Mouse (Mus musculus) lung, postnatal 4 days (tissue): ENCODE results near the gene Btg1.

ENCODE experiments used
- DNase-seq, 2 experiments: peaks; one replicate each; pipeline ENCODE4 v3.0.0; 2021

Btg1 gene

DNA sequence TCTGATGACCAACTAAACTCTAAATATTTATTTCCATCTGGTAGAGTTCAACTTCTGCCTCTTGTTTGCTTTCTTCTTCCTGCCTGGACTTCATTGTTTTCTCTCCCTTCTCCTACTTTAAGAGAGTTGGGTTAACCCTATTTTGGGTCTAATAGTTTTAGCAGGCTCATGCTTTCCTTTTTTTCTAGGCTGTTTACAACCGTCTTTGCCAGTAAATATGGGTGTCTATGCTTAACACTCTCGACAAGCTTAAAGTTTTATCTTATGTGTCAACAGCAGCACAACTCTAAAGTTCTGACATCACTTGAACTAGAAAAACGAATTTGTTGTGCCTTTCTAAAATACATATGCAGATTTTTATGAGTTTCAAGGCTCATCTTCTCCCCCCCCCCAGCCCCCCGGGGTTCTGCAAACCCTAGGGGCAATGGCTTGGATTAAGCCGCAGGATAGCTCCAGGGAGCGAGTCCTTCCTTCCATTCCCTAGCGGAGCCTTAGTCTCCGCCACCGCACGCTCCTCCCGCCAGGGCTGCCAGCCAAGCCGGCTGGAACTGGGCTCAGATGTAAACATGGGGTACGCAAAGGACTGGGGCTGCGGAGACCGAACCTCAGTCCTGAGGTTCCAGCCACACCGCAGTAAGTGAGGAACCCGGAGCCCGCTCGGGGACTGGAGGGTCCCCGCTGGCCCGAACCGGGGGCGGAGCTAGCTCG, 651 bp upstream of the Btg1 start:
- no peak for DNase-seq

DNA sequence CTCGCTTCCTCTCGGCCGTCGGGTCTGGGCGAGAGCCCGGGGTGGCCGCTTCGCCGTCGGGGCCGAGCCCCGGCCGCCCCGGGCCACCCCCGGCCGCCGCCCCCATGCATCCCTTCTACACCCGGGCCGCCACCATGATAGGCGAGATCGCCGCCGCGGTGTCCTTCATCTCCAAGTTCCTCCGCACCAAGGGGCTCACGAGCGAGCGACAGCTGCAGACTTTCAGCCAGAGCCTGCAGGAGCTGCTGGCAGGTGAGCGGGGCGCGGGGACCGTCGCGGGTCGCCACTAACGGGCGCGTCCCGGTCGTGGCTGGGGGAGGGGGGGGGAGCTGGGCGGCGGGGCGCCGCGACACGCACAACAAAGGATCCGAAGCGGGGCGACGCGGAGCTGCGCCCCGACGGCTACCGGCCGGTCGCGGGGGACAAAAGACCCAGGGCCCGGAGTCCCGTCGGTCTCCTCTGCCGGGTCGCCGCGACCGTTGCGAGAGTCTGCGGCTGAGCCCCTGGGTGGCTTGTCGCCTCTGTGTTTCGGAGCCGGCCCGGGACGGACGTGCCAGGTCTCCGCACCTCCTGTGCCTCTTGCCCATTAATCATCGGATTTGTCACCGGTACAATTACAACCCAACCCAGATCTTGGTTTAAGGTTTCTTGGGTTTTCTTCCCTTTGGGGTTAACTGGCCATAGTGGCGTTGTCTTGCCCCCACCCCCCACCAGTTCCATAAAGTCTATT, 580 bp downstream of the Btg1 start:
- DNase-seq = peak; percentile 57 to 61

DNA sequence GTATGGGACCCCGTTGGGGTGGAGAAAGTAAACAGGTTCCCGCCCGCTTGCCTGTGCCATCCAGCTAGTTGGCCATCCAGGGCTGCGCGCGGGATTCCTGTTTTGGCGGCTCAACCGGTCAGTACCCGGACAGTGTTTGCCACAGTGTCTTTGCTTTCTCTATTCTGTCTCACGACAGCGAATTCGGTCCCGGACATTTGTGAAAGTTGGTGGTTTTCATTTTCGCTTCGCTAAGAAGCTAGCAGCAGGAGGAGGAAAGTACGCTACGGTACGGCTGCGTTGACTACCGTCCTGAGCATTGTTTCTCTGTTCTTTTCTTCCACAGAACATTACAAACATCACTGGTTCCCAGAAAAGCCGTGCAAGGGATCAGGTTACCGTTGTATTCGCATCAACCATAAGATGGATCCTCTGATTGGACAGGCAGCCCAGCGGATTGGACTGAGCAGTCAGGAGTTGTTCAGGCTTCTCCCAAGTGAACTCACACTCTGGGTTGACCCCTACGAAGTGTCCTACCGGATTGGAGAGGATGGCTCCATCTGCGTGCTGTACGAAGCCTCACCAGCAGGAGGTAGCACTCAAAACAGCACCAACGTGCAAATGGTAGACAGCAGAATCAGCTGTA, 1.3 kb downstream of the Btg1 start:
- peak; percentile 88 for DNase-seq

DNA sequence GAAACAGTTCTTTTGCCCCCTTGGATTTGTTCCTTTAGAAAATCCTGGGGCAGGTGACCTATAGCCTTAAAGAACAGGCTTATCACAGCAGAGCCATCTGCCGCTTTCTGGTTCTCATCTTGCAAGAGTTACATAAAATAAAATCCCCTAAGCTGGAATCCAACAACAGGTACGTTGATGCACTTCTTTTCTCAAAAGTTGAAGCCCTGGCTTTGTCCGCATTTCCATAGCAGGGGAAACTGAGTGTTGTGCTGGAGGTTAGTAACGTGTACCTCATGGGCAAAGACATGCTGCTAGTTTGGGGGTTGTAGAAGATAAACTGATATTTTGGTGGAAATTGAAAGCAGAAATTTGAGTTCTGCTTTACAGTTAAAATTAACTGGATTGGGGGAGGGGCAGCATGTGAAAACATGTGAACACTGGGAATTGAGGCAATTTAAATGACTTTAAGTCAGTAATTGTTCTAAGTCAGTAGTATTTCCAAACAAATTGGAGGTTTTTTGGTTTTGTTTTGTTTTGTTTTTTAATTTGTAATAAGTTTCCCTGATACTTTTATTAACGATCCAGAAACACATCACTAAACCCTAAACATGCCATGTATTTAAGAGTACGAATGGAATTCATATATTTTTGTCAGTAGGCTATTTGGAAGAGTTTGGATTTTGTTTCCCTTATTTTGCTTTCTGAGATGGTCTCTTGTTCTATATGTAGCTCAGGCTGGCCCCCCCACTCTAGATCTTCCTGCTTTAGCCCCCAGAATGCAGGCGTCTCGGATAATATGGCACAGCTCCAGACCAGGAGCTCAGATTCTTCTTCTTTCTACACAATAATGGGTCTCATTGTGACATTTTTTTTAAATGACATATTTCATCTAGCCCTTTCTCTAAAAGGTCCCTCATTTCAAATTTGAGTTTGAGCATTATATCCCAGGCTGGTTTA, 3.4 kb downstream of the Btg1 start:
- no peak for DNase-seq

DNA sequence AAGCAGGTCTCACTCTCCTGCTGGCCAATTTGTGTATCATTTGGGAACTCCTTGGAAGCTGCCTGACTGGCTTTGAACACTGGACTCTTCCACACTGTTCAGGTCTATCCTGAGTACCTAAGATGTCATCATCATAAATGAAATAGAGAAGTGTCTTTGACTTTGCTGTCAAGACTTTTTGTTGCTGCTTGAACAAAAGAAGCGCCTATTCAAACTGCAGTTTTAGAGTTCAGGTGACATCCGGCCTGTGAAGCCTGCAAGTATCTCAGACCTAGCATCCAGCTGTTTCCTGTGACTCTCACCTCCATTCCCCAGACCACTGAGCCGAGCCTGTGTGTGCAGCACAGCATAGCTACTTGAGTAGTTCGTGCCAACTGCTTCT, 4.1 kb downstream of the Btg1 start:
- DNase-seq = peak; percentile 48 to 61

DNA sequence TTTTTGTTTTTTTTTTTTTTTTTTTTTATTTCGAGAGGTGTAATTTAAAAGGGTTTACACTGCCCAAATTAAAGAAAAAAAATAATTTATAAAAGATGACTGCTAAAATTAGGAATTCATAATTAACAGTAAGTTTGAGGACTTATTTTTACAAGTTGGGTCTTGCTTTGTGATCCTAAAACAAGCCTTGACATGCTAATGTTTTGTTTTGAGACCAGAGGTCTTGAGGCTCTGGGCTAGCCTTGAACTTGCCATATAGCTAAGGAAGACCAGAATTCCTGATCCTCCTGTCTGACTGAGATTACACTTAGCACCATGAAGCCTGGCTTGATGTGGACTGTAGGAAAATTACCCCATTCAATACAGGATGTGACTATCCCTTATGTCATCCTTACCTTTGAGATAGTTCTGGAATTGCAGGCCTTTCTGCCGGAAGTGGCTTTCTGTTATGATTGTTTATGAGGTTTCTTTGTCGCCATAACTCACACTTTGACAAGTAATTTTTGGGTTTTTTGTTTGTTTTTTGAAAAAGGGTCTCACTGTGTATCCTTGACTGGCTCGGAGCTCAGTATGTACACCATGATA, 4.6 kb downstream of the Btg1 start:
- no peak for DNase-seq

DNA sequence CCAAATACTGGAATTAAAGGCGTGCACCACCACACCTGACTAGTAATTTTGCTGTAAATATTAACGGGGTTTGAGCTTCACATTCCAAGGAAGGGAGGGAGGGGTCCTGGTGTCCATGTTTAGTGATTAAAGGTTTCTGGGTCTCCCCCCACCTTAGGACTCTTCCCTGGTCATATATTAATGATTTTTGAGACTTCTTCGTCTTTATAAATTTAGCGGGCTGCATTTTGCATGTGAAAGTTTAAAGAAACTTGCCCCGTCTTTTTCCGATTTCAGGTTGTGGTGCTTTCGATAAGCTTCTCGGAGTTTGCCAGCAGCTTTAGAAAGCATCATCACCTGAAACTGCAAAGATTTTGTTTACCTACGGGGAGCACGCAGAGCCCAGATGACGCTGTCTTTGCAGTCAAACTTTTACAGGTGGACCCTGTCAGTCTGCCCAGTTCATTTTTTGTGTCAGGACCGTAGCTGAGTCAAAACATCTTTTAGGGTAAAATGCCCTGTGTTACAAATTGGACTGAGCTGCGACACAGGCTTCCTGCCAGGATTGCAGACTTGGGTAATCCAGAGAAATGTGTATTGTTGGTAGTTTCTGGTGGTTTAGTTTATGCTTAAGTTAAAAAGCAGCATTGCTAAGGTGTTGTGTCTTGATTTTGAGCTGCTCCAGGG, 5.3 kb downstream of the Btg1 start:
- DNase-seq = peak; percentile 34 to 43

DNA sequence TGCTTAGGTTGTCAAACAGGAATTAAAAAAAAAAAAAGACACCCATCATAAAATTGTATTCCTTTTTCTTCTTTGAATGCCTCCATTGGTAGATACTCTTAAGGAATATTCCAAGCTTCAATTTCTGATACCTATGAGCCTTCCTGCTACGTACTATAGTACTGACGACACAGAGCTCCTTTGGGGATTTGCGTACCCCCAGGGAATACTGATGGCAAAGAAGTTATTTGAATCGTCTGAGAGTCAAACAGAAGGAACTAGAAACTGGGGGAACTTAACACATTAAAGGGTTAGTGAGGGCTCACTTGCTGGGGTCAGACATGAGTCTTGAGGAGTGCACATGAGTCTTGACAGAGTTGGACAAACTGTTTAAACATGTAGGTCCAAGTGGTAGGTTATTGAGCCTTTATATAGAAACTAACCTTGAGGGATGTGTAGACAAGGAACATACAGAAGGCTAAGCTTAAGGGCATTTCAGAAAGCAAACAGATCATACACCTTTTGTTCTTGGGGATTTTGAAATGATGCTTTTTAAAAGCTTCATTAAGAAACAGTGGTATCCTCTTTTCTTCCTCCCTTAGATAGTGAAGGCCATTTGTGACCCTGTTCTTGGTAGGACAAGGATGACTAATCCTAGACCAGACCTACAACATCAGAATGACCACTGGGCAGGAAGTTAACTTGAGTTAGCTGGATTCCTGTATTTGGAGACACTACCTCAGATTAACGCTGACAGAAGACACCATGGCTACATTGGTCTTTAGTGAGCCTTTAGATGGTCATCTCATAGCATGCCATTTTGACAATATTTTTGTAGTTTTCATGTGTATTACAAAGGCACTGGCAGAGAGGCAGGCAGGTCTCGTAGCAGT, 6.2 kb downstream of the Btg1 start:
- no peak for DNase-seq

DNA sequence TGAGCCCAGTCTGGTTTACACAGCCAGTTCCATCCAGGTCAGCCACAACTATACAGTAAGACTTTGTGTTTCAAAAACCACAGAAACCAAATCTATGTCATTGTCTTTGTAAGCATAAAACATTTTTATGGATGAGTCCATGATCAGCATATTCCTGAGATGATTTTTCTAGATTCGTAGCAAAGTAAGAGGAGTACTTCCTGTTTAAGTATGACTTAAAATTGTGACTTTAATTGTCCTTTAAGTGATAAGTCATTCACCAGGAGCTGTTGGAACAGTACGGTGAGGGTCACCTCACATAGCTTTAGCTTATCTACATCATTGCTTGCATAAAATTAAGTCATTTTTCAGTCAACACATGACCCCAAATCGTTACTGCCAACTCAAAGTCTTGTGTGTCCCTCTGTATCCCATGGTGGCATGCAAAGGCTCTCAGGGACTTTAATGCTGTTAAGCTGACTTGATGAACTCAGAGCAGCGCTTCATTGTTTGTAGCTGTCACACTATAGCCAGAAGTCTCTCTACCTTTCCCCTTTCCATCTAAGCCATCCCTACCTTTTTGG, 6.9 kb downstream of the Btg1 start:
- DNase-seq = no peak

DNA sequence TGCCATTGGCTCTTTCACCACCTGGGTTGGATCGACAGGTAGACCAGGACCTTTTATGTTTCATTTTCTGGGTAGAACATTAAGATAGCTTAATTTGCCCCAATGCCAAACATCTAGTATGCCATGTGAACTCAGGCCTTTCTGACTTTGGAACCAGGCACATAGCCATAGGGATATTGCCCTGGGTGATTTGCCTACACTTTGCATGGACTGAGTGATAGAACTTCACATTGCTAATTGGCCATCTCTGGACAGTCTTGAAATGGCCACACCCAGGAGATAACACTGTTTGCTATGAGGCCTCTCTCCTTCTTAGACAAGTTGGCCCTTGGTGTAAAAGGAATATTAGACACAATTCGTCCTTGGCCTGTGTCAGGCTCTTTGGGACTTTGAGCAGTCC, 7.6 kb downstream of the Btg1 start:
- DNase-seq = no peak

DNA sequence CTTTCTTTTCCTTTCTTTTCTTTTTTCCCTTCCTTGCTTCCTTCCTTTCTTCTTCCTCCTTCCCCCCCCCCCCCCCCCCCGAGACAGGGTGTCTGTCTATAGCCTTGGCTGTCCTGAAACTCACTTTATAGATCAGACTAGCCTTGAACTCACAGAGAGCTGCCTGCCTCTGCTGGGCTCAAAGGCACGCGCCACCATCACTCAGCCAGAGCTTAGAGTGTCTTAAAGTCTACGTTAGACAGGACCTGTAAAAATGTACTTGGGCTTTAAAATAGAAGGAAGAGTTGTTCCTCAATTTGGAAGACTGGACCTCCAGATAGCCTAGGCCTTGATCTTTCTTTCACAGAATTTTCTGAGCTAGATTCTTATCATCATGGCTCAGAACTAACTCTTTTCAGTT, 8.3 kb downstream of the Btg1 start:
- DNase-seq = no peak

DNA sequence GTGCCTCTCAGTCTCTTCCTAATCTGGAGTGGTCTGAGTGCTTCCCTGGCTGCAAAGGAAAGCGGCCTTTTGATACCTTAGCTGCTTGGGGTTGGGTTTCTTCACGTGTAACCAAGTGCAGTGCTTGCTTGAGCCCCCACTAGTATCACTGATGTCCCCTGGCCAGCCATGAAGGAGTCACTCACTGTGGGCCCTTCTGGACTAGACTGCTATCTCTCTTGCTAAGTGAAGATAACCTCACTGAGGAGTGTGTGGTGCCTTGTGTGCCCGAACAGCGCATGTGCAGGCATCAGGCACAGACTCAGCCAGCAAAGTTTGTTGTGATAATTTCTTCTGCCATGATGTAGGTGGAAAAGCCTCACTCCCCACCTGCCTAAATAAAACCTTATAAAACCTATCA, 8.9 kb downstream of the Btg1 start:
- no peak for DNase-seq

DNA sequence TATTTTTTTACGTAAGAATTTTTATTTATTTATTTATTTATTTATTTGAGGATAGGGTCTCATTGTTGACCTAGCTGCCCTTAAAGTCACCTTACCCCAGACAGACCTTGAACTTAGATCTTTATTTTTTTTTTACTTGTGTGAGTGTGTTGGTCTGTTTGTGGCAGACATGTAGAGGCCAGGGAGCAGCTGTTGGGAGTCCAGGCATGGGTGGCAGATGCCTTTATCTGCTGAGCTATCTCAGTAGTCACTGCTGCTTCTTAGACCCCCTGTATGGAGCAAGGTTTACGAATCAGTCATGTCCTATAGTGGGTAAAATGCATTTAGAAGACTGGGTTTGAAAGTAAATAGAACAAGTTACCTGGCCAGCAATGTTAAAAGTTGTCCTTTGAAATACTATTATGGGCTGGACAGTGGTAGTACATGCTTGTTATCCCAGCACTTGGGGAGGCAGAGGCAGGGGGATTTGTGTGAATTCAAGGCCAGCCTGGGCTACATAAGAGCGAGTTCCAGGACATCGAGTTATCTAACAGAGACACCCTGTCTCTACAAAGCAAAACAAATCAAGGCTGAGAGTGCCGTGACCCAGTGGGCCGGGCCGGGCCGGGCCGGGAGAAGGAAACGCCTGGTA, 9.4 kb downstream of the Btg1 start:
- DNase-seq = no peak

DNA sequence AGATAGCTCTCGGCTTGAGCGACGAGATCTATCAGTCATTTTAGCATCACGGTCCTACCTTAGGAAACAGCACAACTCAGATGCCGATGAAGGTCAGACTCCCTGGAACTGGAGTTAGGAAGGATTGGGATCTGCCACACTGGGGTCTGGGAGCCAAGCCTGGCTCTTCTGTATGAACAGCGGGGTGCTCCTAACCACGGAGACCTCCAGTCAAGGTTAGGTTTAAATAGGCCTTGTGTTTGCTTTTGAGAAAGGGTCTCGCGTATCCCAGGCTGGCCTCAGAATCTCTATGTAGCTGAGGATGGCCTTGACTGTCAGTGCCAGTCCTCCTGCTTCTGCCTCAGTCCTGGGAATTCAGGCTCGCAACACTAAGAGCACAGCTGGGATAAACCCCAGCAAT, 10.5 kb downstream of the Btg1 start:
- no peak for DNase-seq

DNA sequence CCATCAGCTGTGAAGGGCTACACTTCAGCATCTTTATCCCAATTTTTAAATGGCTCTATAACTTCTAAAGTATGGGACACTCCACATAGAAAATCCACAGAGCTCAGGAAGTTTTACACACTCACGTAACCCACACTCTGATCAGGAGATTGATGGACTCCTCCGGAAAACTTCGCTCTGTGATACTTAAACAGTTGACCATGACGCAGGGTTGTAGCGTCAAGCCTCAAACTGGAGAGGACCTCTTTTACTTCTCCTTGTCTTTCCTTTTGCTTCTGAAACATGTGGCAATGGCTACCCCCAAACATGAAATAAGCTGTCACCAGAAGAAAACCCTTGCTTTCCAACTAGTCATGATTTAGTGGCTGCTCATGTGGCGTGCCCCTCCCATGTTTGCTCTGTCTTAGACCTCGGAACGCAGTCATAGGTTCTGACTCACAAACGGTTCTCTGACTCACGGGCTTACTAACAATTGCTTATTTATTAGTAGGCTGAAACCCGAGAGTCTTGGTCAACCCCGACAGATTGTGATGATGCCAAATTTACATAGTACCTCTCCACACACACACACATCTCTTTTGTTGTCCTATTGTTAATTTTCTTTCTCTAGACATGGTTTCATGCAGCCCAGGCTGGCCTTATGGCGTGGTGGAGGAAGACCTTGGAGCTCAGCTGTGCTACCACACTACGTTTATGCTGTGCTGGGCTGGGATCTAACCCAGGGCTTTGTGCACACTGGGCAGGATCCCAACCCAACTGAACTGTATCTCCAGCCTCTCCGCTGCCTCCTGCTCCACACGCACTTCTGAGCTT, 11.5 kb downstream of the Btg1 start:
- no peak for DNase-seq

DNA sequence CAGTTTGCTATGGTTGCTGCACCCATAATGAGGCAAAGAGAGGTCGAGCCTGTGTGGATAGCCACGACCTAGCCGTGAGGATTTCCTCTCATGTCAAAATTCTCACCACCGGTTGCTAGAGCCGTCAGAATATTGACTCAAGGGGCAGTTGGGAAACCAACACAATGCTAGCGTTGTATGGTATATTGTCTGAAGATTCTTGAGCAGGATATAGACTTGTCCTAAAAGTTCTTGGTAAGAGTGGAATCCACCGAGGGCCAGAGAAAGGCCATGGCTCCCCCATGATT, 12.1 kb downstream of the Btg1 start:
- no peak for DNase-seq

DNA sequence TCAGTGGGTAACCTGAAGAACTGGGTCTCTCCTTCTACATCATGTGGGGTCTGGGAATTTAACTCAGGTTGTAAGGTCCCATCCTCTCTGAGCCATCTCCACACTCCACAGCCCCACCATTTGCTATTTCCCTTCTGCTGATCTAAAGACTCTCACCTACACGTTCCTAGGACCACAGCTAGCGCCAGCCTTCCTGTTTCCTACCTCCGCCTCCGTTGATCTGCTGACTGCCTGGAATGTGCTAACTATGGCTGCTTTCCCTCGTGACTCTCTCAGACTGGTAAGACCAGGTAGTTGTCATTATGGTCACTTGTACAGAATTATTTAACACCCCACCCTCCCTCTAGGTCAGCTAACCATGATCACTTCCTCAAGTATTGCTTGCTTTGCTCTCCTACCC, 13.3 kb downstream of the Btg1 start:
- no peak for DNase-seq

DNA sequence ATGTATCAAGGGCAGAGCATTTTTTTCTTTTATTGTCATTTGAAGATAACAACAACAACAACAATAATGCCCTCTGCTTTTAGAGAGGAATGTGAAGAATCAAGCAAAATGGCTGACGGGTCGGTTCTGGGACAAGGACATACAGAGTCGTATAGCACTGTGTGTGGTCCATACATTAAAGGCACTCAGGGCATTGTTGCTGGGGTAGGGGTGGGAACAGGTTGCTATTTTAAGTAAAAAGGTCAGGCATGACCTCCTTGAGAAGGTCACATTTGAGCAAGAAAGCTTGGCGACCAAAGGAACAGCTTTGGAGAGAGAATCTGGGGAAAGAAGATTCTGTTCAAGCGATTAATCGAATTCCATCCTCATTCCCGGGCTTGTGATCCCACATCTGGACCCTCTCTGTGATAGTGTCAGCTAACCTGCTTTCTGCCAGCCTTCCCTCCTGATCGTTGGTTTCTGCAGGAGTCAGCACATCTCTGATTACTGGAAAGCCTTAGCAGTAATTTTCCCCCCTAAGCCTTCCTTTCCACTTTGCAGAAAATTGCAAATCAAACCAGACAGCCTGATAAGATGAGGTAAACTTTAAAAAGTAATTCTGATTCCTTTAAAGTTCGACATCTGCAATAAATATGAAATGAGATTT, 14.4 kb downstream of the Btg1 start:
- no peak for DNase-seq
